Mouse (Mus musculus): Measurements from ENCODE around the gene Mid1. TPM values are rescaled to one million over a fixed set of nuclear protein-coding genes. Genes with fewer than 3 reads are reported as not detected.
A peak's percentile ranks its signal among the peaks of the same experiment; 100 is the strongest.

The Mid1 gene
- polyA plus RNA-seq, 1 experiment from 2014 or later, result 6.9 TPM

DNA sequence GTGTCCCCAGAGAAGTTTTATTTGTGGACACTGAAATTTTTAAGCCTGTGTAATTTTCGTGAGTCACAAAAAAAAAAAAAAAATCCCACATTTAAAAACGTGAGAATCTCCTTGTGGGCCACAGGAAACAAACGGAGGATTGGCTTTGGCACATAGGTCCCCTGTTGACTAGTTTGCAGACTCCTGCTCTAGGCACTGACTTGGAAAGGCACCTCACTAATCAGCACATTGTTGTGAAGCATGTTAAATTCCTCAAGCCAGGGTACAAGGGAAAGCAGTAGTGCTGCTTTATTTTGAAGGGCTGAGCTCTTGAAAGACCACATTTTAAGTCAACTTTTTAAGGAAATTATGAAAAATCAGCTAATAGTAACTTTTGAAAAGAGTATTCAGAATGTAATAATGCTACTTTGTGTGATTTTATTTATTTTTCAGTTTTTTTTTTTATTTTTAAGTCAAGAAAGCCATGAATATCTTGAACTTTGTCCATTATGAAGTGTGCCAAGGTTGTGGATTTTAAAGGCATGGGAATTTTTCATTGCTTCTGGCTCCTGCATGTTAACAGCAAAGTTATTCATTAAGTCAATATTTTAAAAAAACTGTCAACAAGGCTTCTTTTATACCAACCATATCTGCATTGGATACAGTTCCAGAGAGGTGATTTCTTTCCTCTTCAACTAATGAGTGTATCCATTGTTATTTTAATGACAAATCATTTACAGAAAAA, 214.4 kb downstream of the Mid1 start:
- WGBS, result 21% methylated on average over 3 of the region's 3 CpGs
- no peak for ATAC-seq (ENCODE audit: low FRiP score, low TSS enrichment)
- H3K9ac ChIP-seq (replicated peaks; ENCODE audit: low read length), result no peak overlapping the region
- H3K27ac ChIP-seq (ENCODE audit: low read length), result peak overlapping the region; percentile 61; the same call in 1 of the 2 replicates
- no peak overlapping the region for H3K4me2 ChIP-seq (replicated peaks; ENCODE audit: low read depth, low read length)
- H3K4me3 ChIP-seq (ENCODE audit: low read length), result no peak overlapping the region
- no peaks in the 10 kb centered on the region for H3K36me3 ChIP-seq (ENCODE audit: insufficient read depth, low read length)
- no peaks in the 10 kb centered on the region for H3K9me3 ChIP-seq (ENCODE audit: low read length)
- H3K27me3 ChIP-seq (ENCODE audit: insufficient read depth, low read length), result peaks cover 9% of the 10 kb centered on the region; the same call in 1 of the 2 replicates
- H3K4me1 ChIP-seq (ENCODE audit: insufficient read depth, low read length), result peaks cover 8% of the 10 kb centered on the region; the same call in 1 of the 2 replicates

DNA sequence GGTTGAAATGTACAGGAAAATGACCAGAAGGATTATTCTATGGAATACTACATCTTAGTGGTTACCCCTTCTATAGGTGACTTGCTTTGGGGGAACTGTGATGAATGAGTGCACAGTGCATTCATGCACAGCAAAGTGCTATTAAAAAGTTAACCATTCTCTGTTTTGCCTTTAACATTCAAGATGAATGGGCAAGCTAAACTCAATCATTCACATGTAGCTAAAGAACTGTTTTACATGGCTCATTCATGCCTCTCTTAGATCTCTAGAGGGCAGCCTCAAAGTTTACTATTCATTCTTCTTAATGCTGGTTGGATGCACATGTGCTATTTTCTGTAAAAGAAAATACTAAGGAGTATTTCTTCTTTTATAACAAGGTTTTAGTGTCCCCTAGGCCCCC, 217.9 kb downstream of the Mid1 start:
- no peak overlapping the region for H3K9ac ChIP-seq (replicated peaks; ENCODE audit: low read length)
- no peaks in the 10 kb centered on the region for H3K9me3 ChIP-seq (ENCODE audit: low read length)
- no peak overlapping the region for H3K4me2 ChIP-seq (replicated peaks; ENCODE audit: low read depth, low read length)
- no peak overlapping the region for H3K4me3 ChIP-seq (ENCODE audit: low read length)
- peak; percentile 76 for ATAC-seq (ENCODE audit: low FRiP score, low TSS enrichment)
- no peaks in the 10 kb centered on the region for H3K36me3 ChIP-seq (ENCODE audit: insufficient read depth, low read length)
- no peak overlapping the region for H3K27ac ChIP-seq (ENCODE audit: low read length)
- H3K27me3 ChIP-seq (ENCODE audit: insufficient read depth, low read length), result peaks cover 9% of the 10 kb centered on the region; the same call in 1 of the 2 replicates
- peaks cover 16% of the 10 kb centered on the region for H3K4me1 ChIP-seq (ENCODE audit: insufficient read depth, low read length)

DNA sequence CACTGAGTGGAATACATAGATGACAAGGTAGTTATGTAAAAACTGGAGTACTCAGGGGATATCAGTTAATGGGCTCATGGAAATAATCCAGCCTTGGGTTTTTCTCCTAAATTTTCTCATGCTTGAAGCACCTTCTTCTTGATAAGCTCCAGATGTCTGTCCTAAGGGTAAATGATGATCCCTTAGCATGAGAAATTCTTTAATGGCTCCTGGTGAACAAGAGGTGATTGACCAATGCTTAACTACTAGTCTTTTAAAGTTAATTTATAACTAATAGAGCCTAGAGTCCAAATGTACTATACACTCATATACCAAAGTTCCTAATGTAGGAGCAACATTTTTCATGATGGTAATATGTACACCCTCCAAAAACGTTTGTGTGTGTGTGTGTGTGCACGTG, 218.7 kb downstream of the Mid1 start:
- Histone ChIP-seq H3K9me3 (ENCODE audit: low read length) (no peaks in the 10 kb centered on the region), H3K27ac (ENCODE audit: low read length) (peak overlapping the region; percentile 68), H3K27me3 (ENCODE audit: insufficient read depth, low read length) (peaks cover 9% of the 10 kb centered on the region; the same call in 1 of the 2 replicates), H3K4me1 (ENCODE audit: insufficient read depth, low read length) (peaks cover 16% of the 10 kb centered on the region), H3K4me2 (replicated peaks; ENCODE audit: low read depth, low read length) (no peak overlapping the region), H3K36me3 (ENCODE audit: insufficient read depth, low read length) (no peaks in the 10 kb centered on the region), H3K9ac (replicated peaks; ENCODE audit: low read length) (no peak overlapping the region), H3K4me3 (ENCODE audit: low read length) (no peak overlapping the region)
- 0 out of 2 replicates have a peak, but pooled peaks have one; percentile 40 for ATAC-seq (ENCODE audit: low FRiP score, low TSS enrichment)
- 31% methylated on average over 2 of the region's 2 CpGs for WGBS

DNA sequence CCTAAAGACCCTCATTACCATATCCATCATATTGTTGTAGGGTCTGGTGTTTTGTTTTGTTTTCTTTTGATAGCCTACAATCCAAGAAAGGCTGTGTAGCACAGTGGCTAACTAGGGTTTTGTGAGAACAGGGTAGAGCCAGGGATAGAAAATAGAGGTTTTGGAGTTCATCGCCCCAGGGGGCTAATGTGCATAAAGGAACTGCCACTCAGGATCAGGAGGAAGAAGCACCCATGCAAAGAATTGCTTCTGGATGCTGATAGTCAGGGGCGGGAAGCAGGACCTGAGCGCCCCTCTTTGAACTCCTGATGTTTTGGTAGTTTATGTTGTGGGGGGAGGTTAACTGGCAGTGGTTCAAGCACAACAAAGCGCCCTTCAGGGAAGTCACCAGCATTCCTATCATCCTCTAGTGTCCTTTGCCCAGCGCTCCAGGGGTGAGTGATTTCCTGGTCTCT, 221.1 kb downstream of the Mid1 start:
- no peaks in the 10 kb centered on the region for H3K9me3 ChIP-seq (ENCODE audit: low read length)
- peaks cover 14% of the 10 kb centered on the region for H3K4me1 ChIP-seq (ENCODE audit: insufficient read depth, low read length)
- ATAC-seq (ENCODE audit: low FRiP score, low TSS enrichment), result peak; percentile 60
- H3K4me2 ChIP-seq (replicated peaks; ENCODE audit: low read depth, low read length), result no peak overlapping the region
- peak overlapping the region; percentile 23; the same call in 1 of the 2 replicates for H3K27ac ChIP-seq (ENCODE audit: low read length)
- no peaks in the 10 kb centered on the region for H3K36me3 ChIP-seq (ENCODE audit: insufficient read depth, low read length)
- H3K27me3 ChIP-seq (ENCODE audit: insufficient read depth, low read length), result peaks cover 13% of the 10 kb centered on the region; the same call in 1 of the 2 replicates
- H3K4me3 ChIP-seq (ENCODE audit: low read length), result no peak overlapping the region
- 18% methylated on average over 5 of the region's 5 CpGs for WGBS
- no peak overlapping the region for H3K9ac ChIP-seq (replicated peaks; ENCODE audit: low read length)

DNA sequence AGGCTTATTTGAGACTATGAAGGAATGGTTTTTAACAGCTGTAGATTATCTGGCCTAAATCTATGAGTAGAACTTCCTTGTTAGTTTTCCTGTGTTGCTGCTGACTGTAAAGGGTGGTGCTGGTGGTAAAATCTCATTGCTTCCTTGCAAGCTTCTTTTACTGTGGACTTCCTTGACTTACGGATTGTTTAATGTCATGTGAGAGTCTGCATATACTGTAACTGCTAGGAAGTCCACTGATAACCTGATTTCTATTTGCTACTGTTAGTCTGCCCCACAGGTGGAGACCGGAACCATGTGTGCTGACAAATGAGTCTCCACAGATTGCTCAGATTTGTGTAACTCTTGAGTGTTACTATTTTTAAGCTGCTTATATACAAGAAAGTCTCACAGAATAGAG, 224.9 kb downstream of the Mid1 start:
- Histone ChIP-seq H3K36me3 (ENCODE audit: insufficient read depth, low read length) (no peaks in the 10 kb centered on the region), H3K4me3 (ENCODE audit: low read length) (no peak overlapping the region), H3K9ac (replicated peaks; ENCODE audit: low read length) (no peak overlapping the region), H3K27ac (ENCODE audit: low read length) (peak overlapping the region; percentile 0; the same call in 1 of the 2 replicates), H3K9me3 (ENCODE audit: low read length) (no peaks in the 10 kb centered on the region), H3K4me1 (ENCODE audit: insufficient read depth, low read length) (peaks cover 10% of the 10 kb centered on the region), H3K27me3 (ENCODE audit: insufficient read depth, low read length) (peaks cover 9% of the 10 kb centered on the region; the same call in 1 of the 2 replicates), H3K4me2 (replicated peaks; ENCODE audit: low read depth, low read length) (no peak overlapping the region)
- no peak; the same call in 1 of the 2 replicates for ATAC-seq (ENCODE audit: low FRiP score, low TSS enrichment)
- whole genome bisulfite sequencing, result 65% methylated on average over 2 of the region's 2 CpGs

DNA sequence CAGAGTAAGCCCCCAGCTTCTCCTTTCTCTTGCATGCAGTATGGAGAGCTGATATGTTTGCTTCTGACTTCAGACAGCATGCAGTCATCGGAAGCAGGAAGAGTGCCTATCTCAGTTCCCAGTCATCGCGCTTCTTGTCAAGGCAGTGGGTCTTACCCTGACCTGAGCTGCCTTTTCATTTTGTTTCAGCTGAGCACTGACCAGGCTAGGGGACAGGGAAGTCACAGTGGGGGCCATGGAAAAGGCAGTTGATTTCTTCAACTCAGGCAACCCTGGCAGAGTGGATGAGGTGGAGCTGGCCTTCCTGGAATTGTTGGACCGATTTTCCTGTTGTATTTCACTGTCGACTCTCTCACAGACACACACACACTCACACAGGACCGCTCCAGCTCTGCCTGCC, 230.7 kb downstream of the Mid1 start:
- no peak for ATAC-seq (ENCODE audit: low FRiP score, low TSS enrichment)
- H3K27ac ChIP-seq (ENCODE audit: low read length), result no peak overlapping the region
- no peaks in the 10 kb centered on the region for H3K9me3 ChIP-seq (ENCODE audit: low read length)
- 74% methylated on average over 6 of the region's 6 CpGs for WGBS
- H3K4me2 ChIP-seq (replicated peaks; ENCODE audit: low read depth, low read length), result no peak overlapping the region
- no peaks in the 10 kb centered on the region for H3K4me1 ChIP-seq (ENCODE audit: insufficient read depth, low read length)
- H3K4me3 ChIP-seq (ENCODE audit: low read length), result no peak overlapping the region
- no peaks in the 10 kb centered on the region for H3K36me3 ChIP-seq (ENCODE audit: insufficient read depth, low read length)
- H3K27me3 ChIP-seq (ENCODE audit: insufficient read depth, low read length), result peaks cover 2% of the 10 kb centered on the region; the same call in 1 of the 2 replicates
- H3K9ac ChIP-seq (replicated peaks; ENCODE audit: low read length), result no peak overlapping the region

DNA sequence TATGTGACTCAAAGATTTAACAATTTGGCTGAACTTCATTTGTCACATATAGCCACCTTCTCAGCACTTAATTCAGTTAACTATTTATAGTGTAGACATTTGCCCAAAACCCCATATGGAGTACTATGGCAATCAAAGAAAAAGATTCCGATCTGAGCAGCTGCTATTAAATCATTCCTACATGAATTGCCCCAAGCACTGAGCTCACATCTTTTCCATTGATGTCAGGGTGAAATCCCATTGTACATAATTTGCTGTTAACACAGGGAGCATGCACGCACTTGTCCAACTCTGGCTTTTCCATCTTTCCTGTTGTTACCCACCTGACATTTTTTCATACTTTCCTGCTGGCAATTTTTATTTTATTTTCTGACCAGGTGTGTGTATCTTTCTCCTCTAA, 237.5 kb downstream of the Mid1 start:
- 83% methylated on average over 2 of the region's 2 CpGs for WGBS
- Histone ChIP-seq H3K4me3 (ENCODE audit: low read length) (no peak overlapping the region), H3K4me1 (ENCODE audit: insufficient read depth, low read length) (no peaks in the 10 kb centered on the region), H3K36me3 (ENCODE audit: insufficient read depth, low read length) (0 out of 2 replicates have a peak, but pooled peaks cover 3% of the 10 kb centered on the region), H3K9me3 (ENCODE audit: low read length) (no peaks in the 10 kb centered on the region), H3K4me2 (replicated peaks; ENCODE audit: low read depth, low read length) (no peak overlapping the region), H3K9ac (replicated peaks; ENCODE audit: low read length) (no peak overlapping the region), H3K27ac (ENCODE audit: low read length) (no peak overlapping the region), H3K27me3 (ENCODE audit: insufficient read depth, low read length) (peaks cover 4% of the 10 kb centered on the region; the same call in 1 of the 2 replicates)
- ATAC-seq (ENCODE audit: low FRiP score, low TSS enrichment), result no peak

DNA sequence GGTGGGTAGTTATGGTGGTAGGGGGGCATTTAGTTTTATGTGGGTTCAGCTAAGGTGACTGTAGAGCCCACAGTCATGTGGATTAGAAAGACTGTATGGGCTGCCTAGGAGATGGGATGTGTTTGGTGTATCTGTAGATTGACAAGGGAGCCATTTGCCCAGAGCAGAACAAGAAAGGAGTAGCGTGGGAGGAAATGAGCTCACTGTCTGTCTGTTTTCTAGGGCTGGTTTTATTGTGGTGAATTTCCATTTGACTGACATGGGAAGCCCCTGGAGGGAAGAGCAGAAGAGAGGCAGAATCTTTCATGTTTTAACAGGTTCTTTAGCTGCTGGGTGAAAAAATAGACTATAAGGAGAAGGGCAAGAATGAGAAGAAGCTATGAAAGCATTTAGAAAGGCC, 238.4 kb downstream of the Mid1 start:
- Histone ChIP-seq H3K4me2 (replicated peaks; ENCODE audit: low read depth, low read length) (no peak overlapping the region), H3K4me1 (ENCODE audit: insufficient read depth, low read length) (no peaks in the 10 kb centered on the region), H3K9ac (replicated peaks; ENCODE audit: low read length) (no peak overlapping the region), H3K27me3 (ENCODE audit: insufficient read depth, low read length) (peaks cover 4% of the 10 kb centered on the region; the same call in 1 of the 2 replicates), H3K27ac (ENCODE audit: low read length) (no peak overlapping the region), H3K9me3 (ENCODE audit: low read length) (no peaks in the 10 kb centered on the region), H3K36me3 (ENCODE audit: insufficient read depth, low read length) (0 out of 2 replicates have a peak, but pooled peaks cover 3% of the 10 kb centered on the region), H3K4me3 (ENCODE audit: low read length) (no peak overlapping the region)
- WGBS, result 29% methylated on average over 1 of the region's 1 CpGs
- ATAC-seq (ENCODE audit: low FRiP score, low TSS enrichment), result no peak

DNA sequence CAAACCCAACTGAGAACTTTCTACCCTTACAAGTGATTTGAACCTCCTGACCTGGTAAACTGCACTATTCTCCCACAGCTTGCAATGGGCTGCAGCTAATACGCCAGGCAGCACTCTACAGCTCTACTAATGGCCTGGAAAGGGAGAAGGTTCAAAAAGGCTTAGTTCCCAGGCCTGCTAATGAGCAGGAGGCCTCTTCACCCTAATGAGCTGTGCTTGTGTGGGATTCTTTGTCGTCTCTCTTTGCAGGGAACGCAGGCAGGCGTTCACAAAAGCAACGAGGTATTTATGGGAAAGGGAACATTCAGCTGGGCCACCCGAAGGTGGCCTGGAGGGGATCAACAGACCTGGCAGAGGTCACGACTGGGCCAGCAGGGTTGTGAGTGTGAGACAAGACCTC, 240.6 kb downstream of the Mid1 start:
- no peak for ATAC-seq (ENCODE audit: low FRiP score, low TSS enrichment)
- no peak overlapping the region for H3K27ac ChIP-seq (ENCODE audit: low read length)
- H3K4me2 ChIP-seq (replicated peaks; ENCODE audit: low read depth, low read length), result no peak overlapping the region
- peaks cover 7% of the 10 kb centered on the region; the same call in 1 of the 2 replicates for H3K27me3 ChIP-seq (ENCODE audit: insufficient read depth, low read length)
- 0 out of 2 replicates have a peak, but pooled peaks cover 3% of the 10 kb centered on the region for H3K36me3 ChIP-seq (ENCODE audit: insufficient read depth, low read length)
- H3K4me3 ChIP-seq (ENCODE audit: low read length), result no peak overlapping the region
- no peaks in the 10 kb centered on the region for H3K9me3 ChIP-seq (ENCODE audit: low read length)
- no peak overlapping the region for H3K9ac ChIP-seq (replicated peaks; ENCODE audit: low read length)
- WGBS, result 37% methylated on average over 7 of the region's 7 CpGs
- H3K4me1 ChIP-seq (ENCODE audit: insufficient read depth, low read length), result no peaks in the 10 kb centered on the region

All from kidney, embryonic 16.5 days (tissue).